Mouse (Mus musculus) brain, adult 10 weeks (tissue): ENCODE measurements around the gene Ano3. TPM values are rescaled to one million over a fixed set of nuclear protein-coding genes. Genes with fewer than 3 reads are reported as not detected.

Experiments used
- polyA plus RNA-seq: library from polyadenylated mRNA; stranded (reverse); fragments of 350-450 nt; fragmentation: Illumina TruSeq; extraction: RNeasy Lipid Tissue Mini Kit (QIAGEN cat#74804); gene quantifications from one replicate; pipeline ENCODE4 v1.2.3, GENCODE M21; 2015; ENCODE audit warnings: low read depth, low replicate concordance

Gene Ano3
- 64.1 TPM for polyA plus RNA-seq

DNA sequence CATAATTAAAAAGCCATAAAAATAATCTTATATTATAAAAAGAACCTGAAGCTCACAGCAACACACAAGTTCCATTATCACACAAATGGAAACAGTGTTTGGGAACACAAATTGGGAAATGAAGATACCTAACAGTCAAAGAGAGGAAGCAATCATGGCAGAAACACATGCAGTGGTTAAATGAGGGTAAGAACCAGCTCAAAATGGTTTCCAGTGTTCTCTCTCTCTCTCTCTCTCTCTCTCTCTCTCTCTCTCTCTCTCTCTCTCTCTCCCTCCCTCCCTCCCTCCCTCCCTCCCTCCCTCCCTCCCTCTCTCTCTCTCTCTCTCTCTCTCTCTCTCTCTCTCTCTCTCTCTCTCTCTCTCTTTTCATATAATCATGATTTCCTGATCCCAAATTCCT is at the start of gene Ano3:
Gene Ano3 (minus strand): TSS at position 101 of the 400 bp plus-strand sequence.

DNA sequence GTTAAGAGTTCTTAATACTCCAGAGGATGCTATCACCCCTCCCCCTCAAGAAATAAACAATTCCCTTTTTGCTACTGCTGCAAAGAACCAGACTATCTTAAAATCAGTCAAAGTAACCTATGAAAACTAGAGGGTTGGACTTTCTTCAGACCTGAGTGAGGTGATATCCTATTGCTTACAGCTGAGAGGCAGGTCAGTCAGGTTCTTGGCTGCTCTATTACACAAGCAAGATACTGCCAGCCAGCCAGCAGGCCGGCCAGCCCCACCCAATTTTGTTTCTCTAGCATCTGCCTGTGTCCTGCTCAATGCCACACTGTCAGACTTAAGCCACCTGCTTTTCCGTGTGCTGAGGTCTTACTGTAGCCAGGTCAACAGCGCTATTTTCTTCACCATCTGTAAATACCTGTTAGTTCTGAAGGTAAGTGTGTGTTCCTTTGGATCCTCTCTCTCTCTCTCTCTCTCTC is 229.4 kb downstream of the Ano3 start, which contains the start of gene Muc15:
Gene Muc15 (plus strand): TSS at position 51 of the 464 bp plus-strand sequence.

Other genes with a start within 250 kb of the Ano3 start
- gene Muc15, start 229.6 kb downstream of the Ano3 start, polyA plus RNA-seq = 0.37 TPM
- gene Gm13941, start 155.1 kb upstream of the Ano3 start, polyA plus RNA-seq = not detected
- not detected for gene Gm15130, start 202.0 kb upstream of the Ano3 start, polyA plus RNA-seq